Mouse (Mus musculus) ovary, postnatal 36 days (tissue): Measurements from ENCODE around the gene H2-M10.6.
A peak's percentile ranks its signal among the peaks of the same experiment; 100 is the strongest.

Experiments
- DNase-seq: peaks from one replicate; pipeline ENCODE4 v3.0.0; 2022; ENCODE audit warnings: low spot score, mixed read lengths

Gene H2-M10.6

DNA sequence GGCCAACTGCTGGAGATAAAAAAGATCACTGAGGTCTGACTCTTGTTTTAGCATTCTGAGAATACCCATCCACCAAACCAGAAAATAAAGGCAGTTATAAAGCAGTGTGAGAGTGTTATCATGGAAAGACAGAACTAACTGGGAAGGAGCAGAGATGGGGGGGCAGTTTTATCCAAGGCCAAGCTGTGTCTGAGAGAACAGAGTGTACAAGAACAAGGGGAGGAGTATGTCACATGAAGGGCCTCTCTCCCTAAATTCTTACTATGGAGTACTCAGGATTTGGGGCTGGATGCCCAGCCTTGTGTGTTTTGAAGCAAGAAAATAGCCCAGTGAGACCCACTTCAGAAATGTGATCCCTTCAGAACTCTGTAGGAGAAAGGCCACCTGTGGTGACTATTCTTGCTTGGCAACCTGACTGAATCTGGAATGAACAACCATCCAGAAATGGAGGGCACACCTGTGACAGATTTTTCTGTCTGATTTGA lies 29.0 kb downstream of the H2-M10.6 start:
- no peak for DNase-seq

DNA sequence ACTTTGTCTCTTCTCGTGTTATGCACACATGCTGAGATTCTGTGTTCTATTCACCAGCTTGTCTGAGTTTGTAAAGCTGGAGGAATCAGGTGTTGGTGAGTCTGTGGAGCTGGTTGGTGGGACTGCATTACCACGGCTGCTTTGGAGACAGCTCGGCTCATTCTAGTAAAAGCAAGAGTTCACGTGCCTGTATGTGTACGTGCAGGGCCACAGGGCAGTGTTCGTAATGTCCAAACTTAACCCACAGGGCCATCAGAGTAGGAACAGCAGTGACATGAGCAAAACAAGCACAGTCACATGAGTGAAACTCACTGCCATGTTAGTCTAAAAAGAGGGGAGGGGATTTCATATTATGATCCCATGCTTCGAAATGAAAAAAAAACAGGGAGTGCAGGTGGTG lies 31.7 kb downstream of the H2-M10.6 start:
- no peak for DNase-seq

DNA sequence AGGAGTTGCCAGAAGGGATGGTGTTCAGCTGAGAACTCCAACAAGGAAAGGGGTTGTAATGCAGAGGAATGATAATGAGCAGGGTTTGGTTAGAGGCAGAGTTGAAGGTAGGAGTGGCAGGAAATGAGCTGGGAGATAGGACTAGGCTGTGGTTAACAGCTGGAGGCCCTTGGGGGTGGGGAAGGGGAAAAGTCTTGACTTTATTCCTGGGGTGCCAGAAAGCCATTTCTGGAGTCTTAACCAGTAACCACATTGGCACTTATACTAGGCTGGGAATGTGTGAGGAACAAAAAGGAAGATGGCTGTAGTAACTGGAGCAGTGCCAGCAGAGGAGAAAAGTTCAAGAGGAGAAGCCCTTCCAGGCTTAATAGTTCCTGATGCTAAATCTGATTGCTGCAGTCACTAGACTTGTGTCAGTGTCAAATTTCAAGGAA lies 32.3 kb downstream of the H2-M10.6 start:
- no peak for DNase-seq

- DNase-seq, result peak; percentile 27
These were observed 32.8 kb downstream of the H2-M10.6 start for GRCm38 (mm10) chr17:36844725-36845124.

DNA sequence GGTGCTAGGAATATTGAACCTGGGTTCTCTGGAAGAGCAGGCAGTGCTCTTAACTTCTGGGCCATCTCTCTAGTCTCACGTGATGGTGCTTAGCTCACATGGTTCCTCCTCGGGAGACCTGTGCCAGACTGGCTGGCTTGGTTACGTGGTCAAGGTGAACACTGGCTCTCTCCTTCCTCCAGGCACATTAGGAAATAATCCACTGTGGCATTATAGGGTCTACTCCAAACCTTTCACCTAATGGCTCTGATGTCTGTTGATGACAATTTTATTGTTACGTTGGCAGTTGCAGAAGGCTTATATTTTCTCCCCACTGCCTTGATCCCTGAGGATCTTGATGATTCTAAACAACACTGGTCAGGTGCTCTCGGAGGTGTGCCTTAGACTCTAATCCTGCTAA lies 36.9 kb downstream of the H2-M10.6 start:
- no peak for DNase-seq

GRCm38 (mm10) chr17:36849992-36850391 lies 38.0 kb downstream of the H2-M10.6 start:
- DNase-seq, result no peak

DNA sequence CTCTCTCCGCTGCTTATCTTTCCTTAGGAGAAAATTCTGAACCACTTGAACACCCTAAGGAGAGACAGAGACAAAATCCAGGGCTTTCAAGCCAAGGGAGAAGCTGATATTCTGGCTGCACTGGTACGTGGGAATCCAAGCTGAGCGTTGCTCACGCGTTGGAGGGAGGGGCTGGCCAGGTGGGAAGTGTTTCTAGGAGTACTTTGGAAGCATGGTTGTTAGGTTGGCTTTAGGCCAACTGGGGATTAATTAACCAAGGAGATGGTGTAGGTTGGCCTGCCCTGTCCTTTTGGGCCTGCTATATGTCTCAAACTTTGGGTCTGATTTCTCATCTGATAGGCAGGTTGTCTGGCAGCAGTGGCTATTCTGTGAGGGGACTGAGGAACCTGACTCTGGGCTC lies 39.2 kb downstream of the H2-M10.6 start:
- DNase-seq, result no peak

GRCm38 (mm10) chr17:36851627-36852026 lies 39.7 kb downstream of the H2-M10.6 start:
- no peak for DNase-seq

- DNase-seq, result no peak
These were observed 43.5 kb downstream of the H2-M10.6 start for GRCm38 (mm10) chr17:36855484-36855883.

DNA sequence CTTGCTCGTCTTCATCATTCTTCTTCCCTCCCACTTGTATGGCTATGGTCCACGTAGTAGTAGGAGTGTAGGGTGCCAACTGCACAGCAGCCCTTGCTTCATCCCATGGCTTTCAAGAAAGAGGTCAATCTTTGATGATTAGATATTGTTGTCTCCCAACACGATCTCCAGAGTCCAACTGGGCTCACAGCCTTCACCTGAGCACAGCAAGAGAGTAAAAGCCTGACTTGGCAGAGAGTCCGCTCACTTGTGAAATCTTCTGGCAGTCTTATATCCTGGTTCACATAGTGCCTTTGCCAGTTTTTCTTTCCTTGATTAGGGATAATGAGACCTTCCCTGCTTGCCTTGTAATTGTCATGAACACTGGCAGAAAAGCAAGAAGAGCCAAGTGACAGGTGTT lies 44.3 kb downstream of the H2-M10.6 start:
- DNase-seq, result no peak

GRCm38 (mm10) chr17:36858181-36858580 lies 46.2 kb downstream of the H2-M10.6 start:
- no peak for DNase-seq

GRCm38 (mm10) chr17:36861680-36862079 lies 49.7 kb downstream of the H2-M10.6 start:
- DNase-seq, result no peak
